Mouse (Mus musculus): ENCODE measurements at regions not wholly inside any gene's neighbourhood (a gene's known extent, or its start where the extent isn't known, plus 50 kb on each side); places are given as distances from the start of the nearest gene placed in this dataset.
A peak's percentile ranks its signal among the peaks of the same experiment; 100 is the strongest.
"Not testable (repeated sequence)": the region's sequence is repeated elsewhere in the genome, so short reads cannot be mapped to it uniquely, and the experiment has no call there.

DNA sequence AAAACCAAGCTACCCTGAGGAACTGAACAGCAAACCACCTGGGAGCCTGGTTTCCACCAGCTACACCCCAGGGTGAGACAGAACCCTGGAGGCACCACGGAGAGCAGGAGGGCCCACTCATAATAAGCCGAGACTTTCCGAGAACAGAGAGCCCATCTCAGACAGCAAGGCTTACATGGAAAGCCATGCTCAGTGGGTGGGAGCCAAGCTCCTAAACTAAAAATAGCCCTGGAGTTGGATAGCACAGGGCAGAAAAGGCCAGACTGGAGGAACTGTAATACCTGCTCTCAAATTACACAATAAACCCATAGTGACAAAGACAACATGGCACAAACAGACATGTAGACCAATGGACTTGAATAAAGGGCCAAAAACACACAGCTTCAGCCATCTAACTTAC, 69.9 kb downstream of the Fbxo4 start:
- no peak for DNase-seq (ENCODE audit: low spot score in 2 of 2)

DNA sequence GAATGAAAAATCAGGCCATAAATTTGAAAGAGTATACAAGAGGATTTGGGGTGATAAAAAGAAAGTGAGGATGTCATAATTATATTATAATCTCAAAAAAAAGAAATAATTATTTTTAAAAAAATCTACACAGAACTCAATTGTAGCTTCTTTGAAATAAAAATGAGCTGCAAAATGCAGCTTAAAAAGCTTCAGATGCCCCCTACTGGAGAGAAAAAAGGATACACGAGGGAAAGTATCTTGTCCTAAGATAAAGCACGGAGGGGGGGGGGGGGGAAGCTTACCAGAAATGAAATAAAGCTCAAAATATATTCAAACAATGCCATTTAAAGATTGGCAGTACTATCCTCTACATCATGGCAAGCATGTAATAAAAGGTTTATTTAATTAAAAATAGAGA, 70.7 kb downstream of the Fbxo4 start:
- DNase-seq (ENCODE audit: low spot score in 2 of 2): peak in 1 of 2 experiments; percentile 6

- DNase-seq (ENCODE audit: low spot score in 2 of 2): no peak
Observed at GRCm38 (mm10) chr15:3905548-3905947, 73.8 kb downstream of the Fbxo4 start.

- no peak for DNase-seq (ENCODE audit: low spot score in 2 of 2)
Observed at GRCm38 (mm10) chr15:3878429-3878828, 100.9 kb downstream of the Fbxo4 start.

DNA sequence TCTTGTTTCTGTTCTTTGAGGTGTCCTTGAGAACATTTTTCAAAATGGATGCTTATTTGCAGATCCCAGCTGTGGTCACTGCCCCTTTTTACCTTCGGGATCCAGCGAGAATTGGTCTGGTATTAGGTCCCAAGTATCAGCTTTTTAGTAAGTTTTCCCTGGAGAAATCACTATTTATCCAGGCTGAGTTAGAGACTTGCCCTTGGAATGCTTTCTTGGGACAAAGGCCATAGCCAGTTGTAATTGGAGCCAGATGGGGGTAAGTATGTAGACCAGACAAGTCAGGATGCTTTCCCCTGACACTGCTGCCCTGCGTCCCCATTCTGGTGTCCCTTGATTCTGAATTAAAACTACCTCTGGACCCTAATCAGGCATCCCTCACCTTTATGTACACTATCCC, 101.9 kb downstream of the Fbxo4 start:
- no peak for DNase-seq (ENCODE audit: low spot score in 2 of 2)

DNA sequence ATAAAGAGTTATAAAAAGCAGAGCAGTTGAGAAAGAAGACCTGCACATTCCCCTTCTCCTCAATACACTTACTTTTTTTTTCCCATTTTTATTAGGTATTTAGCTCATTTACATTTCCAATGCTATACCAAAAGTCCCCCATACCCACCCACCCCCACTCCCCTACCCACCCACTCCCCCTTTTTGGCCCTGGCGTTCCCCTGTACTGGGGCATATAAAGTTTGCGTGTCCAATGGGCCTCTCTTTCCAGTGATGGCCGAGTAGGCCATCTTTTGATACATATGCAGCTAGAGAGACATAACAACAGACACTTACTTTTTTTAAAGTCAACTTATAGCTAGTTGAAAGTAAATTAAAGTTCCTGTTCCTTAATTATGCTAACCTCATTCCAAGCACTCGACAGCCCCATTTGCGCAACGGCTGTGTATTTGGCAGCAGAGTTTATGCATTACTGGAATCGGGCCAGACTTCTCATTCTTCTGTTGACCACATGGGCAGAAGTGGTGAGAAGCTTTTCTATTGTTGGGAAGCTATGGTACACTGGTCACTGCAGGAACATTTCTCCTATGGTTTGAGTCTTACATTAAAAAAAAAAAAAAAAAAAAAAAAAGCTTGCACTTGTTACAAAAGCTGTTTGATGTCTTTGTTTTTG, 104.0 kb downstream of the Fbxo4 start:
- DNase-seq (ENCODE audit: low spot score in 2 of 2): peak in 1 of 2 experiments; percentile 1

DNA sequence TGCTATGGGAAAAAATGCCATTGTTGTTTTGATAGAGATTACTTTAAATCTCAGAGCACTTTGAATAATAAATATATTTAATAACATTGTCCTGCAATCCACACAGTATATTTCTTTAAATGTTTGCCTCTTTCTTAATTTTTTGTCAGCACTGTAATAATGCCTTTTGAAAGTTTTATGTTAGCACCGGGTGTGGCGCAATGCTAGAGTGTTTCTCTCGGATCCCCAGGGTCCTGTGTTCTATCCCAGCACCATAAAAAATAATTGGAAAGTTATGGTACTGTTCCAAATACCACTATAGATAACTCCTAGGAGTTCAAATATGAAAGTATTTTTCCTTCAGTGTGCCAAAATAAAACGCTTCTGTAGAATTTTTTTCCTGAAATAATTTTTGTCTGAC, 147.6 kb downstream of the Fbxo4 start:
- DNase-seq (ENCODE audit: low spot score in 2 of 2): no peak

GRCm38 (mm10) chr15:3805430-3805829, 173.9 kb downstream of the Fbxo4 start:
- DNase-seq (ENCODE audit: low spot score in 2 of 2): no peak

- no peak for DNase-seq (ENCODE audit: low spot score in 2 of 2)
Observed at GRCm38 (mm10) chr15:3775865-3776264, 192.6 kb upstream of the Ghr start.

GRCm38 (mm10) chr15:3772228-3772789, 189.0 kb upstream of the Ghr start:
- DNase-seq (ENCODE audit: low spot score in 2 of 2): no peak

GRCm38 (mm10) chr15:3770312-3770711, 187.0 kb upstream of the Ghr start:
- DNase-seq (ENCODE audit: low spot score in 2 of 2): no peak

GRCm38 (mm10) chr15:3764726-3765125, 181.4 kb upstream of the Ghr start:
- DNase-seq (ENCODE audit: low spot score in 2 of 2): no peak

DNA sequence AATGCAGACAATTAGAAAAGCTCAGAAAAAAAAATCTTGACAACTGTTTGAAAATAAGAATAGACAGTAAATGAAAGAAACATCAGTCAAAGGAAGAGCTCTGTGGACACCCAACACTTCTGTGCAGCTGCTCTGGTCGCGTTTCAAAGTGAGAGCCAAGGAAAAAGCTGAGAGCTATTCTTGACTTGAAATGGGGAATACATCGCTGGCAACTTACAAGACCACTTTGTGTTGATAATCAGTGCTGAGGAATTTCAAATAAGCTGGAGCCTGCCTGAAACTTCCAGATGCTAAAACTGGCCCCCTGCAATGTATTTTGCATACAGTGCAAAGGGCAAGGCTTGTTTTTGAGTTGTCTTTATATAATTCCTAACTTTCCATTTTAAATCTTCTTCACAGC, 177.1 kb upstream of the Ghr start:
- DNase-seq (ENCODE audit: low spot score in 2 of 2): no peak

GRCm38 (mm10) chr15:3755636-3756035, 172.3 kb upstream of the Ghr start:
- DNase-seq (ENCODE audit: low spot score in 2 of 2): peak; percentile 50 to 78

- not testable (repeated sequence) for DNase-seq (ENCODE audit: low spot score in 2 of 2)
Observed at GRCm38 (mm10) chr15:3748072-3748471, 164.8 kb upstream of the Ghr start.

DNA sequence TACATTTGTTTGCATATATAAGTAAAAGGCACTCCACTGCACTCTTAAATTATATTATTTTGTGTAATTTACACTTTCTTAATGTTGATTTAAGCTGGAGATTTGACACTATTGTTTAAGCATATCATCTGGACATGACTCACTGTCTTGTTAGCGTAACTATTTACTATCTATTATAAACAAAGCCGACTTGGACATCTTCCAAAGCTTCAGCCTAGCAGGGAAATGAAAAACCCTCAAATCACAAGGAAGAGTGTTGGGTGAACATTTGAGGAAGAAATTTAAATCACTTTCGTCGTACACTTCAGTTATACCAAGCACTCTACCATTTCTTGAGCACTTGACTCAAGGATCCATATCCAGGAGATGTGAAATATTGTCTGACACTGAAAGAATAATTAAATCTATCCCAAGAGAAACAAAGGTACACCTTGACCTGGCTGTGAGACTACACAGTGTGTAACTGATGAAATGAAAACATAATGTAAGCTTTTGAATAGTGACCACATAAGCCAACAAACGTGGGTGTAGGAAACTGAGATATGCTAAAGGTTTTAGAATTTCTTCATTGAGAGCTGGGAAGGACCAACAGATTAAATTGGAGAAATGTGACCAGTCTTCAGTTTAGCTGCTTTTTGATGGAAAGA, 160.0 kb upstream of the Ghr start:
- no peak for DNase-seq (ENCODE audit: low spot score in 2 of 2)

DNA sequence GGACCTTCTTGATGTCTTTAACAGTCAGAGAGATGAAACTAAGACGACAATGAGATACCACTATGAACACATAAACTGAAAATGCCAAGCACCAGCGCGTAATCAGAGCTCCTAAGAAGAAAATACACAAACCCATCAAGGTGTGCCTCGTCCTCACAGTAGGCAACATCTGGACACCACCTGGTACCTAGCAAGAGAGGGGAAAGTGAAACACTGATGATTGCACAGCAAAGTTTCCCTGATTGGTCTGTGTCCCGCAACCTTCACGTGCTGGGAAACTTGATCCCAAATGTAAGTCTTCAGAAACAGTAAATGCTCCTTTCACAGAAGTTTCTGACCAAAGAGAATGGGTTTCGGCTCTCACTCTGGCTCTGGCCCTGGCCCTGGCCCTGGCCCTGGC, 158.9 kb upstream of the Ghr start:
- no peak for DNase-seq (ENCODE audit: low spot score in 2 of 2)

DNA sequence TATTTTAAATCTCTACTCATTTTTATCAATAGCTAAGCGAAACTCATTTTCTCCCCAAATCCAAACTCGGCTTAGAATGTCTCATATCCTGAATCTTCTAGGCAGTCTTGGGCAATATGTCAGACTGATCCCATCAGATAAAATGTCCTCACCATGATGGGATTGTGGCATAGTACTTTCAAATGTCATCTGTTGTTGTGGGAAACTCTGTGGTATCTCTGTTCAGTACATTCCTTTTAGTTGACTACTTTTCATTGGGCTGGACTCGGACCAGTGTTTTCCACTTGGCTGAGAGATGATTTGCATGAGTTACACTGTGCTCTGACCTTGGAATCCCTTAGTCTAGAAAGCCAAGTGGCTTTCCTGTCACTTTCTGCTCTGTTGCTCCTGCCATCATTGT, 141.9 kb upstream of the Ghr start:
- DNase-seq (ENCODE audit: low spot score in 2 of 2): no peak

DNA sequence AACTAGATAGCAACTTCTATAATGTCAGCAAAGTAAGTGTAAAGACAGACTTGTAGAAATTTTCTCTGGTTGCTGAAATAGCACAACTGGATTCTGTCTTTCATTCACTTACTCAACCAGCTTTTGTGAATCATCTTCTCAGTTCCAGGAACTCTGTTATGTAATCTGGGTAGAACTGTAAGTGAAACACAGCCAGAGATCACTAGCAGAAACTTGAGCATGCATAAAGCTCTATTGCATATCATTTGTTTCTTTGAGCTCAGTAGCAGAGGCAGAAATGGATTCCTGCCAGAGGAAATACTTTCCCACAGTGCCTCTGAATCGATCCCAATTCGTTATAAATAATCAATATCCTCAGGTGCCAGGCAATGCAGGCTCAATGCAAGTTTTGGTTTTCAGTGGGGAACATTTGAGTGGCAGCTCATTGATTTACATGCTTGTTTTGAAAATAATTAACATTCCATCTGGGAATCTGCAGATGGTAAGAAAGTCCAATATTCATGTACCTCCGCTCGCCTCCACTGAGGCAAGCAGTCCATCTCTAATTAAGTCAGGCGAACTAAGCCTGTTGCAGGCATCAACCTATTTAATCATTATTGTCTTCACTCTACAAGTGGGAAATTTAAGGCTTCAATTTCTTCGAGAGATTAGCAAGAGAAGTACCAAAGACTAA, 137.5 kb upstream of the Ghr start:
- peak; percentile 4 to 7 for DNase-seq (ENCODE audit: low spot score in 2 of 2)

DNA sequence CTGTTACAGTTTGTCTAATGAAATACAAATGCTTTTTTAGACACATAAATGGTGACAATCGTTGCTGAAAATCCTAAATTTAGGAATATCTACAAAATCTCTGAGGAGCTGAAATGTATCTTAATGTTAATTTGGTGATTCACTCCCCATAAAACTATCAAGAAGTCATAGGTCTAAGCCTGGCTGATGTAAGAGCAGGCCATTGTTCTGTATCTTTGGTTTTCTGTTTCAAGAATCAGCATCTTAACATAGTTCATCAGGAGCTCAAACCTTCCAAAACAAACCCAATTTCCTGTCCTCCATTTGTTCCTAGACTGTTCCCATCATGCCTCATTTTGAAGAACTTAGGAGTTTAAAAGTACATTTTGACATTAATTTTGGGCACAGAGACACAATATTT, 128.5 kb upstream of the Ghr start:
- no peak for DNase-seq (ENCODE audit: low spot score in 2 of 2)

- no peak for DNase-seq (ENCODE audit: low spot score in 2 of 2)
Observed at GRCm38 (mm10) chr15:3707089-3708078, 124.1 kb upstream of the Ghr start.

All from frontal cortex, postnatal 36 days (tissue).